Mouse (Mus musculus) c-Kit-positive CD71-positive TER-119-positive erythroid progenitor cells, embryonic 14.5 days (primary cell): ENCODE data around the gene Mertk.

Experiments
- DNase-seq: peaks from one replicate; pipeline ENCODE4 v3.0.0-alpha.2; 2013; ENCODE audit warnings: low spot score

Gene Mertk

DNA sequence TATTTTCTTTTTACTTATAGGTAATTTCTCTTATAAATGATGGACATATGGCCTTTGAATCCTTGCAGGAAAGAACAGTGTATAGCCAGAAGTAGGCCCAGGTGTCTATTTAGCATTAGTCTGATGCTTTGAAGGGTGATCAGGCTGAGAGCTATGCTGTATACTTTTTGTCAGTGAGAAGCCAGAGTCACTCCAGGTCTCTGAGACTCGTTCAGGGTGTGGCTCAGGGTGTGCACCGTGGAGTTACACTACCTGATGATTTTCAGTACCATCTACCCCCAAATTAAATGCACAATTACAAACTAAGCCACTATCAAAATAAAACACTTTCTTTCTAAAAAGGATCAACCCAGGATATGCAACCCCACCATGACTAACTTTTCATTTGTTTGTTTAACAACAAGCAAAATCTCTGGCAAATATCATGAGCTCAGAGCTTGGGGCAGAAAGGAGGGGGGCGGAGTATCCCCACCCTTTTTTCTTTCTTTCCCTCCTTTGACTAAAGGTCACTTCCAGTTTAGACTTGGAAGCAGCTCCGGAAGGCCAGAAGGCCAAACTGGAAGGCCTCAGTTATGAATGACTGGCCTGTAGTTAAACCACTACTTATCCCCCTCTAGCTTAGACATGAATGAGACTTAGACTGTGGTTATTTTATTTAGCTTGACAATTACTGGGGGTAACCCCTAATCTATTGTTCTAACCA lies 69.9 kb downstream of the Mertk start:
- DNase-seq = no peak

- no peak for DNase-seq
Measured at GRCm38 (mm10) chr2:128770557-128770956, 71.8 kb downstream of the Mertk start.

DNA sequence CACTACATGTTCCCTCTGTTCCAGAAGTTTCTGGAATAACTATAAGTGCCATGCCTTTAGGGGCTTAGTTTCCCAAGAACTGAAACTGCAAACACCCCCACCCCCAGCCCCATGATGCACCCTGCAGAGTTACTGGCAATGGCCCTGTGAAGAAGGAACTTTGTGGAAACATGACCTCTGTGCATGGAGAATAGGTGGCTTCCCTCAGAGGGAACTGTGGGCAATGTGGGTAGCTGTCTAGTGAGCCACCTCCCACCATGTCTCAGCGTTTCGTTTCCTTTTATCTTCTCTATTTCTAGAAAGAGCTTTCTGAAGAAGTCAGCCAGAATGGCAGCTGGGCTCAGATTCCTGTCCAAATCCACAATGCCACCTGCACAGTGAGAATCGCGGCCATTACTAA lies 72.3 kb downstream of the Mertk start:
- DNase-seq = no peak

DNA sequence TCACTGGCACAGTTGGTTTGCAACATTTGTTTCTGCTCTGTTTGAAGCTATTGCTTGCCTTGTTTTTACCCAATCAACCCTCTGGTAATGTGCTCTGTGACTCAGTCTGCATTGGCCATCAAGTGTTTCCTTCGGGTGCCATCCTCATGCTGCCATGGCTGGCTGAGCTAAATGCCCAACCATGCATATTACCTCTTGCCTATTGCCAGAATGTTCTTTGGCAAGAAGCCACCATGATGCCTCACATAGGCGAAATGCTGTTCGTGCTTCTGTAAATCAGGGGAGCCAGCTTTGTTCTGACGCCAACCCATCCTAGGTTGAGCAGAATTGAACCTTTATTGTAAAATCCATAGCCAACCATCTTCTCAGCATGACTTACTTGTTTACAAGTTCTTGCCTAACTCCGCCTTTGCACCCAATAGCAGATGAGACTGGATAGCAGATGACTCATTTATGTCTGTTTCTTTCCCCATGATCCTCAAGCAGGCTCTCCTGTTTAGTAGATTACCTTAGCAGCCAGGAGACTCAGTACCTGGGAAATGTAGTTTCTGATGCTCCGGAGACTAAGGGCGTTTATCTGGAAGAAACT lies 73.1 kb downstream of the Mertk start:
- DNase-seq = no peak

- DNase-seq = no peak
Measured at GRCm38 (mm10) chr2:128782231-128782630, 83.5 kb downstream of the Mertk start.

GRCm38 (mm10) chr2:128783660-128784345 lies 85.0 kb downstream of the Mertk start:
- DNase-seq = no peak

- no peak for DNase-seq
Measured at GRCm38 (mm10) chr2:128784814-128785213, 86.1 kb downstream of the Mertk start.

DNA sequence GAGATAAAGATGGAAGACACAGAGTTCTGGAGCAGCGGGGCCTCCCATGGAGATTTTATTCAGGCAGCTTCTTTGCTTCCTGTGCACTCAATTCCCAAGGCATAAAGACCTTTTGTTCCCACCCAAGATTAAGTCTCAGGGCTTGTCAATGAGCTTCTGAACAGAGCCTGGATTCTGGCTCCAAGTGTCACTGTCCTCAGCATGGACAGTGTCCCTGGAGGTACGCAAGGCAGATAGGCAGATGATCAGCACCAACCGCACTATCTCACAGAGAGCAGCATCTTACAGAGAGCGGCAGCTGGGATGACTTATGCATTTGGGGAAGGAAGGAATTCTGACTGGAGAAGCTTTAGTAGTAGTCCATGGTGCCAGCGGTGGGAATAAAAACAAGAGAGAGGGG lies 87.6 kb downstream of the Mertk start:
- no peak for DNase-seq

- DNase-seq = no peak
Measured at GRCm38 (mm10) chr2:128786795-128787194, 88.0 kb downstream of the Mertk start.

DNA sequence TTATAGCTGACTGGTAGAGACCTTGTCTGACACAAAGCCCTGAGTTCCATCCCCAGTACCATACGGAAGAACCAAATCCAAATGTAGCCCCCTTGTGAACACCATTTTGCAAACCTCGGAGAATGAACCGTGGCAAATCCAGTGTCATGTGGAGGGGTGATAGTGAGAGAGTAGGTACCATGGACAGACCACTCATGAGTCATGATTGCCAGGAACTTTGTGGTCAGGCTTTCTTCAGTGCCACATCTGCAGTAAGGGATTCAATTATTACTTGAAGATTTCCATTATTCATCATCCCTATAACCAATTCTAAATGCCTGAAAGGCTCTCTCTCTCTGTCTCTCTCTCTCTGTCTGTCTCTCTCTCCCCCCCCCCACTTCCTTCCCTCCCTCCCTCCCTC lies 89.0 kb downstream of the Mertk start:
- no peak for DNase-seq

DNA sequence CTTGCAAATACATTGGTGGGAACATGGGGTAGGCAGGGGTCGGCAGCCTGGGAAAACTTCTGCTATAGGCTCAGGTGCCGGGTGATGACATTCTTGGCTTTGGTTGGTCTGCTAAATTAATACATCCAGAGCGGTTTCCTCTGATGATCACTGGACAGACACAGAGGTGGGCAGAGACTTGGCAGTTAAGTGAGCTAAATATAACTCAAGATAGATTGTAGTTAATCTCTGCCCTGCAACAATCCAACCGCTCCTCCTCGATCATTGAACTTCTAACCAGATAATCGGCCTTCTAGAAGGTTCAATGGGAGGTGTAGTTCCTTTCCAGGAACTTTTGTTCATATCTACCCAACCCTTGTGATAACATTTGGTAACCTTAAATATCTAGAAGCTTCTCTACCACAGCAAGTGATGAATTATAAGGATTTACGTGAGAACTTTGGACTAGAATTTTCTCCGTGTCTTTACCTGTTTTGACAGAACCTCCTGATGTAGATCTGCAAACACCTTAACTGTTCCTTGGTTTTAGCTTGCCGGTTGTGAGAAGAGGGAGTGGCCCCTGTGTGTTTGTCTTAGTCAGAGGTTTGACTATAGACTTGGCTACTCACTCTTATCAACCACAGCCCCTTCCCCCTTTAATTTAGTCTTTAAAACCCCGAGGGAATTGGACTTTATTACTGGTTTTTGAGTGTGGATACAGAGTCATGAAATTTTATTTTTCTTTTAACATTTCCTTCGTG lies 92.3 kb downstream of the Mertk start:
- no peak for DNase-seq

- DNase-seq = no peak
Measured at GRCm38 (mm10) chr2:128793958-128794357, 95.2 kb downstream of the Mertk start.

- no peak for DNase-seq
Measured at GRCm38 (mm10) chr2:128796463-128796862, 97.7 kb downstream of the Mertk start.

GRCm38 (mm10) chr2:128803441-128803840 lies 104.7 kb downstream of the Mertk start:
- no peak for DNase-seq

DNA sequence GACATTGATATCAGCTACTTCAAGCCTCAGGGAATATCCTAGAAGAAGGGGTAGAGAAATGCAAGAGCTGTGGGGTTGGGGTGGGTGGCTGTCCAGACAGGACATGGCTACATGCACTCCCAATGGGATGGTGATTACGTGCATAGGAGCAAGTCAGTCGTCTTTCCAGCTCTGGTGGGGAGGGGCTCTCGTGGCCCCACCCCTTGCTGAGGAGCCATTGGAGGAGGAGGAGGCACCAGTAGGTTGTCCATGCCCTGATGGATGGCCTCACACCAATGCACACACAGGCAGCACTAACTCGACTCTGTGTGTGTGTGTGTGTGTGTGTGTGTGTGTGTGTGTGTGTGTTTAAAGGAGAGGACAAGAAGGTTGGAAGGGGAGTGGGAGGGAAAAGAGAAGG lies 106.6 kb downstream of the Mertk start:
- DNase-seq = no peak

- DNase-seq = no peak
Measured at GRCm38 (mm10) chr2:128806561-128806960, 107.8 kb downstream of the Mertk start.

DNA sequence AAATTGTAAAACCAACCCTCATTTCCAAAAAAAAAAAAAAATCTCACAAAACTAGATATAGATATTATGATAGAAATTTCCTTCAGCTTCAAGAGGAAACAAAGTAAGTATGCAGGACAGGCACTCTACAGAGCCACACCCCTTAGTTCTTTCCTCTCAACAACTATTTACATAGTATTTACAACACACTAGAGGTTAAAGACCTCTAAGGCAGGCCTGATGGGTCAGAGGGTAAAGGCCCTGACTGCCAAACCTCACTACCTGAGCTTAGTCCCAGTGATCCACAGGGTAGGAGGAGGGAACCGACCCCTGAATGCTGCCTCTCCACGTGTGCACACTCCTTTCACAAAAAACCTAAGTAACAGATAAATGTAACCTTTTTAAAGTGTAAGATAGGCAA lies 114.0 kb downstream of the Mertk start:
- DNase-seq = no peak

GRCm38 (mm10) chr2:128816311-128816710 lies 117.6 kb downstream of the Mertk start:
- no peak for DNase-seq

DNA sequence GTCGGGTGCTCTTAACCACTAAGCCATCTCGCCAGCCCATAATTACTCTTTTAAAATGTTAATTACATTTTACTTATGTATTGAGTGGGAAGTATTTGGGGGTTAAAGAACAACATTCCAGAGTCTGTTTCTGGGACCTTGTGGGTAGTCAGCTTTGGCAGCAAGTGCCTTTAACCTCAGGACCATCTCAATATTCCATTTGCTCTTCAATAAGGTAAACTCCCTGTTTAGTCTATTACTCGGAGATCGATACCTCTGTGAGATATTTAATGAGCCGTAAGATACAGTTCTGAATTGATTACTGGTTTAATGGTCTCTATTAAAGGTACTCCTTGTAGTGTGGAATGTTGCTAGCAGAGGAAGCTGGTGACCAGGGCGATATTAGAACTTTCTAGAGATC lies 118.2 kb downstream of the Mertk start:
- DNase-seq = peak; percentile 10

DNA sequence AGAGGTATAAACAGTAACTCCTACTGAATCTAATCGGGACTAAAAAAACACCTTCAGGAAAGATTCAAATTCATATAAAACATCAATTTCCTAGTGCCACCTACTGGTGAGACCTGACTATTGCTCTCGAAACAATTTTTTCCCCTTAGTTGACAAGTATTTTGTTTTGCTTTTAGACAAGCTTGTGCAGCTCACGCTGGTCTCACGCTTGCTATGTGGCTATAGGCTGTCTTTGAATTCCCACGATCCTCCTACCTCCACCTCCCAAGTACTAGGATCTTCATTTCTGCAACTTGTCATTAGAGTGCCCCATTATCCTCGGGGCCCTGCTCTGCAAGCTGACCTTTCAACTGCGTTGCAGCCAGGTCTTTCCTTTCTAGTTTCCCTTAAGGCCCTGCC lies 118.6 kb downstream of the Mertk start:
- DNase-seq = peak; percentile 72

DNA sequence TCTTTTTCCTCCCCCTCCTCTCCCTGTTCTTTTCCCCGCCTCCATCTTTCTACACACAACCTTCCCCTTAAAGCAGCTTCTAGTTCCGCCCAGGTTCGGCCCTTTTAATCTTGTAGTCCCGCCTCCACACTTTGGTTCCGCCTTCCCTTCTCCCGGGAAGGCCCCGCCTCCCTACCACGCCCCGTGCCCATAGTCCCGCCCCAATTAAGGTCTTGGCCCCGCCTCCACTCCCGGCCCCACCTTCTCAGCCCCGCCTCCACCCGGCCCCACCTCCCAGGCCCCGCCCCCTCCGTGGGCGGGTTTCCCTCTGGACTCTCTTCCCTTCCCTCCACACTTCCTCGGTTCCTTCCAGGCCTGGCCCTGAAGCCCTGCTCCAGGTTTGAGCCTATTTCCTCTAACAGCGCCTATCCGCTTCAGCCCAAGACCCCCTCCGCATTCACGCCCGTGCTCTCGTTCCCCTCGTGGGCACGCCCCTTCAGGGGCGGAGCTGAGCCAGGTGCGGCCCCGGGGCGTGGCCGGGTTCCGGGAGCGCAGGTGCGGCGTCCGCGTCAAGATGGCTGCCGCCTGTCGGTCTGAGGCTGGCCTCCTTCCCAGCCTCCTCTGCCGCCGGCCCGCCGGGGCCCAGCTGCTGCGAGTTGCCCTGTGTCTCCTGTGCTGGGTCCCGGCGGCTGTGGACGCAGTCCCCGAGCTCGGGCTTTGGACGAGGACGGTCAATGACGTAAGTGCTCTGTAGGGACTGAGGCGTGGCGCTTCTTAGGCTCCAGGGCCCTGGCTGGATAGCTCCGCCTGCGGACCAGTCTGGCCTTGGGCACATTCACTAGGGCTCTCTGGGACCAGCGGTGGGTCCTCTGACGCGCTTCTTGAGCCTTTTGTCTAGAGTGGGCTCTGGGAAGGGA lies 119.3 kb downstream of the Mertk start, which contains the start of gene Tmem87b:
Tmem87b (plus strand) TSS at position 333 of the 896 bp plus-strand sequence.
- peak; percentile 92 for DNase-seq
